Mouse (Mus musculus): ENCODE data around the gene Parp2.
"Not testable (repeated sequence)": the region's sequence is repeated elsewhere in the genome, so short reads cannot be mapped to it uniquely, and the experiment has no call there.

The Parp2 gene

GRCm38 (mm10) chr14:50833964-50834363, 26.3 kb downstream of the Parp2 start:
- DNase-seq: no peak

- DNase-seq: no peak
Measured at GRCm38 (mm10) chr14:50834435-50834834, 26.8 kb downstream of the Parp2 start.

- DNase-seq: peak; percentile 8
Measured at GRCm38 (mm10) chr14:50837236-50837635, 29.6 kb downstream of the Parp2 start.

GRCm38 (mm10) chr14:50855788-50856187, 48.1 kb downstream of the Parp2 start:
- DNase-seq: no peak

- no peak for DNase-seq
Measured at GRCm38 (mm10) chr14:50862641-50863040, 55.0 kb downstream of the Parp2 start.

GRCm38 (mm10) chr14:50865005-50865404, 57.4 kb downstream of the Parp2 start:
- not testable (repeated sequence) for DNase-seq

- DNase-seq: no peak
Measured at GRCm38 (mm10) chr14:50866966-50867365, 59.3 kb downstream of the Parp2 start.

GRCm38 (mm10) chr14:50868211-50868610, 60.6 kb downstream of the Parp2 start:
- no peak for DNase-seq

GRCm38 (mm10) chr14:50868656-50869055, 61.0 kb downstream of the Parp2 start:
- no peak for DNase-seq

- DNase-seq: peak; percentile 82
Measured at GRCm38 (mm10) chr14:50869889-50870804, 62.5 kb downstream of the Parp2 start, which contains the start of gene Tep1. TSS of gene Tep1 (minus strand) at chr14:50870560.

GRCm38 (mm10) chr14:50870805-50871143, 63.1 kb downstream of the Parp2 start:
- no peak for DNase-seq

Measured in kidney, adult 9 months (tissue).